Mouse (Mus musculus): ENCODE measurements at regions not wholly inside any gene's neighbourhood (a gene's known extent, or its start where the extent isn't known, plus 50 kb on each side); places are given as distances from the start of the nearest gene placed in this dataset.

GRCm38 (mm10) chr1:12286026-12286425, 872.1 kb downstream of the A830018L16Rik start:
- Histone ChIP-seq H3K4me2 (no peak overlapping the region), H3K4me1 (ENCODE audit: control insufficient read depth, insufficient read depth, low read length) (no peaks in the 10 kb centered on the region), H3K27ac (ENCODE audit: low read depth, low read length) (no peak overlapping the region), H3K4me3 (ENCODE audit: low read depth, low read length) (no peak overlapping the region), H3K9me3 (ENCODE audit: control insufficient read depth, low read length) (no peaks in the 10 kb centered on the region), H3K36me3 (ENCODE audit: control insufficient read depth, insufficient read depth, low read length) (no peaks in the 10 kb centered on the region), H3K9ac (ENCODE audit: low read length) (no peak overlapping the region), H3K27me3 (ENCODE audit: control insufficient read depth, insufficient read depth, low read length) (no peaks in the 10 kb centered on the region)
- ATAC-seq (ENCODE audit: low FRiP score) (no peak), DNase-seq (ENCODE audit: low spot score, missing footprints) (no peak)
- WGBS: 92% methylated on average over 3 of the region's 3 CpGs

- WGBS: 91% methylated on average over 3 of the region's 3 CpGs
- Histone ChIP-seq H3K27ac (ENCODE audit: low read depth, low read length) (no peak overlapping the region), H3K36me3 (ENCODE audit: control insufficient read depth, insufficient read depth, low read length) (no peaks in the 10 kb centered on the region), H3K4me2 (no peak overlapping the region), H3K27me3 (ENCODE audit: control insufficient read depth, insufficient read depth, low read length) (no peaks in the 10 kb centered on the region), H3K4me3 (ENCODE audit: low read depth, low read length) (no peak overlapping the region), H3K9ac (ENCODE audit: low read length) (no peak overlapping the region), H3K4me1 (ENCODE audit: control insufficient read depth, insufficient read depth, low read length) (no peaks in the 10 kb centered on the region), H3K9me3 (ENCODE audit: control insufficient read depth, low read length) (no peaks in the 10 kb centered on the region)
- DNase-seq (ENCODE audit: low spot score, missing footprints) (no peak), ATAC-seq (ENCODE audit: low FRiP score) (no peak)
Observed at GRCm38 (mm10) chr1:12288521-12288920, 874.6 kb downstream of the A830018L16Rik start.

- 50% methylated on average over 1 of the region's 1 CpGs for WGBS
- H3K27me3 ChIP-seq (ENCODE audit: control insufficient read depth, insufficient read depth, low read length): no peaks in the 10 kb centered on the region
Observed at GRCm38 (mm10) chr1:12291787-12292186, 877.9 kb downstream of the A830018L16Rik start.

GRCm38 (mm10) chr1:12318029-12318428, 904.1 kb downstream of the A830018L16Rik start:
- no peak for DNase-seq (ENCODE audit: low spot score, missing footprints)
- Histone ChIP-seq H3K27ac (ENCODE audit: low read depth, low read length) (no peak overlapping the region), H3K4me3 (ENCODE audit: low read depth, low read length) (no peak overlapping the region), H3K4me2 (no peak overlapping the region), H3K4me1 (ENCODE audit: control insufficient read depth, insufficient read depth, low read length) (no peaks in the 10 kb centered on the region), H3K36me3 (ENCODE audit: control insufficient read depth, insufficient read depth, low read length) (no peaks in the 10 kb centered on the region), H3K9ac (ENCODE audit: low read length) (no peak overlapping the region), H3K27me3 (ENCODE audit: control insufficient read depth, insufficient read depth, low read length) (no peaks in the 10 kb centered on the region), H3K9me3 (ENCODE audit: control insufficient read depth, low read length) (no peaks in the 10 kb centered on the region)
- no peak for ATAC-seq (ENCODE audit: low FRiP score)
- 81% methylated on average over 2 of the region's 2 CpGs for WGBS

More at GRCm38 (mm10) chr1:12291787-12292186, 877.9 kb downstream of the A830018L16Rik start:
- H3K4me1 ChIP-seq (ENCODE audit: control insufficient read depth, insufficient read depth, low read length): no peaks in the 10 kb centered on the region
- H3K9ac ChIP-seq (ENCODE audit: low read length): no peak overlapping the region
- H3K27ac ChIP-seq (ENCODE audit: low read depth, low read length): no peak overlapping the region
- no peak overlapping the region for H3K4me3 ChIP-seq (ENCODE audit: low read depth, low read length)
- no peaks in the 10 kb centered on the region for H3K36me3 ChIP-seq (ENCODE audit: control insufficient read depth, insufficient read depth, low read length)
- no peak overlapping the region for H3K4me2 ChIP-seq
- H3K9me3 ChIP-seq (ENCODE audit: control insufficient read depth, low read length): no peaks in the 10 kb centered on the region
- ATAC-seq (ENCODE audit: low FRiP score): no peak
- no peak for DNase-seq (ENCODE audit: low spot score, missing footprints)

- Histone ChIP-seq H3K4me1 (ENCODE audit: control insufficient read depth, insufficient read depth, low read length) (no peaks in the 10 kb centered on the region), H3K36me3 (ENCODE audit: control insufficient read depth, insufficient read depth, low read length) (no peaks in the 10 kb centered on the region), H3K9ac (ENCODE audit: low read length) (no peak overlapping the region), H3K9me3 (ENCODE audit: control insufficient read depth, low read length) (no peaks in the 10 kb centered on the region), H3K4me2 (no peak overlapping the region), H3K27ac (ENCODE audit: low read depth, low read length) (no peak overlapping the region), H3K4me3 (ENCODE audit: low read depth, low read length) (no peak overlapping the region), H3K27me3 (ENCODE audit: control insufficient read depth, insufficient read depth, low read length) (no peaks in the 10 kb centered on the region)
- DNase-seq (ENCODE audit: low spot score, missing footprints) (no peak), ATAC-seq (ENCODE audit: low FRiP score) (no peak)
- 83% methylated on average over 4 of the region's 4 CpGs for WGBS
Observed at GRCm38 (mm10) chr1:12334186-12334585, 920.3 kb downstream of the A830018L16Rik start.

GRCm38 (mm10) chr1:12344726-12345438, 931.0 kb downstream of the A830018L16Rik start:
- H3K4me2 ChIP-seq: no peak overlapping the region
- WGBS: 94% methylated on average over 10 of the region's 10 CpGs
- no peak for ATAC-seq (ENCODE audit: low FRiP score)

GRCm38 (mm10) chr1:12345439-12345819, 931.5 kb downstream of the A830018L16Rik start:
- DNase-seq (ENCODE audit: low spot score, missing footprints) (no peak), ATAC-seq (ENCODE audit: low FRiP score) (no peak)
- Histone ChIP-seq H3K9me3 (ENCODE audit: control insufficient read depth, low read length) (no peaks in the 10 kb centered on the region), H3K4me2 (no peak overlapping the region), H3K36me3 (ENCODE audit: control insufficient read depth, insufficient read depth, low read length) (no peaks in the 10 kb centered on the region), H3K9ac (ENCODE audit: low read length) (no peak overlapping the region), H3K27me3 (ENCODE audit: control insufficient read depth, insufficient read depth, low read length) (no peaks in the 10 kb centered on the region), H3K27ac (ENCODE audit: low read depth, low read length) (no peak overlapping the region), H3K4me3 (ENCODE audit: low read depth, low read length) (no peak overlapping the region), H3K4me1 (ENCODE audit: control insufficient read depth, insufficient read depth, low read length) (no peaks in the 10 kb centered on the region)
- WGBS: 90% methylated on average over 3 of the region's 3 CpGs

More at GRCm38 (mm10) chr1:12344726-12345438, 931.0 kb downstream of the A830018L16Rik start:
- Histone ChIP-seq H3K27me3 (ENCODE audit: control insufficient read depth, insufficient read depth, low read length) (no peaks in the 10 kb centered on the region), H3K27ac (ENCODE audit: low read depth, low read length) (no peak overlapping the region), H3K4me3 (ENCODE audit: low read depth, low read length) (no peak overlapping the region), H3K9me3 (ENCODE audit: control insufficient read depth, low read length) (no peaks in the 10 kb centered on the region), H3K9ac (ENCODE audit: low read length) (no peak overlapping the region), H3K36me3 (ENCODE audit: control insufficient read depth, insufficient read depth, low read length) (no peaks in the 10 kb centered on the region), H3K4me1 (ENCODE audit: control insufficient read depth, insufficient read depth, low read length) (no peaks in the 10 kb centered on the region)
- DNase-seq (ENCODE audit: low spot score, missing footprints): no peak

GRCm38 (mm10) chr1:12354531-12354930, 940.6 kb downstream of the A830018L16Rik start:
- ATAC-seq (ENCODE audit: low FRiP score) (no peak), DNase-seq (ENCODE audit: low spot score, missing footprints) (no peak)
- Histone ChIP-seq H3K27me3 (ENCODE audit: control insufficient read depth, insufficient read depth, low read length) (no peaks in the 10 kb centered on the region), H3K36me3 (ENCODE audit: control insufficient read depth, insufficient read depth, low read length) (no peaks in the 10 kb centered on the region), H3K4me1 (ENCODE audit: control insufficient read depth, insufficient read depth, low read length) (no peaks in the 10 kb centered on the region), H3K4me3 (ENCODE audit: low read depth, low read length) (no peak overlapping the region), H3K9me3 (ENCODE audit: control insufficient read depth, low read length) (no peaks in the 10 kb centered on the region), H3K27ac (ENCODE audit: low read depth, low read length) (no peak overlapping the region), H3K4me2 (no peak overlapping the region), H3K9ac (ENCODE audit: low read length) (no peak overlapping the region)

GRCm38 (mm10) chr1:12367872-12368271, 954.0 kb downstream of the A830018L16Rik start:
- Histone ChIP-seq H3K4me3 (ENCODE audit: low read depth, low read length) (no peak overlapping the region), H3K36me3 (ENCODE audit: control insufficient read depth, insufficient read depth, low read length) (no peaks in the 10 kb centered on the region), H3K4me2 (no peak overlapping the region), H3K9me3 (ENCODE audit: control insufficient read depth, low read length) (no peaks in the 10 kb centered on the region), H3K27me3 (ENCODE audit: control insufficient read depth, insufficient read depth, low read length) (no peaks in the 10 kb centered on the region), H3K9ac (ENCODE audit: low read length) (no peak overlapping the region), H3K4me1 (ENCODE audit: control insufficient read depth, insufficient read depth, low read length) (no peaks in the 10 kb centered on the region), H3K27ac (ENCODE audit: low read depth, low read length) (no peak overlapping the region)
- WGBS: 93% methylated on average over 6 of the region's 6 CpGs
- no peak for ATAC-seq (ENCODE audit: low FRiP score)
- no peak for DNase-seq (ENCODE audit: low spot score, missing footprints)
